Mouse (Mus musculus) erythroblast, embryonic 14.5 days (primary cell): ENCODE results near the gene Lrrc51.

Experiments
- GATA1 ChIP-seq: IDR thresholded peaks from 2 replicates; pipeline ENCODE4 v1.6.1; 2012; ENCODE audit warnings: low read length, inconsistent platforms, mixed read lengths
- TAL1 ChIP-seq: IDR thresholded peaks from 3 replicates; pipeline ENCODE4 v1.6.1; 2012; ENCODE audit warnings: low read length, inconsistent platforms, mixed read lengths

- TF ChIP-seq GATA1, result no peak
- TF ChIP-seq TAL1, result no peak
Observed at GRCm38 (mm10) chr7:101901969-101902368, 31.7 kb downstream of the Lrrc51 start.
